Mouse (Mus musculus) left cerebral cortex, postnatal 4 days (tissue): ENCODE measurements around the gene Olfr1134. TPM values are rescaled to one million over a fixed set of nuclear protein-coding genes. Genes with fewer than 3 reads are reported as not detected.
"Not testable (repeated sequence)": the region's sequence is repeated elsewhere in the genome, so short reads cannot be mapped to it uniquely, and the experiment has no call there.

ENCODE experiments used
- DNase-seq: peaks from one replicate; pipeline ENCODE4 v3.0.0-alpha.2; 2022
- intact Hi-C: fragments of 180-260 bp; cut with DNase I; formaldehyde crosslinking; loops from one replicate; pipeline ENCODE4 v1.15.1; 2025
- total RNA-seq, 2 experiments: library from RNA; stranded (reverse); gene quantifications; 2 replicates each; pipeline ENCODE4 v1.2.3; 2021

Gene Olfr1134
- total RNA-seq = not detected

DNA sequence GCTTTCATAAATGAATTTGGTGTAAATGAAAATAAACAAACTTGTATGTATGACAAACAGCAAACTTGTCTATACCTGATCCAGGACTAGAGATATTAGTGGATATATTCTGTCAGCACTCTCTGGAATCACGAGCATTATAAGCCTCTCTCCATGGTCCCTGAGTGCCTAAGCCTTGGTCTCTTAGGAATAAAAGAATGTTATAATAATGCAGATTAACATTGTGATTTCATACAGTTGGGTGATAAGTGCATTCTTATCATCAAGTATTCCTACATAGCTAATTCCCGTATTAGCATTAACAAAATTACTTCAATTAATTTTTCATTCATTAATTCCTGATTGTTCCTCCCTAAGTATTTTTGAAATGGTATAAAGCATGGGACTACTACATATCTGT, at the start of gene Olfr1134:
Olfr1134 (minus strand) TSS at position 101 of the 400 bp plus-strand sequence.
- intact Hi-C loops = no loop called here
- no peak for DNase-seq

DNA sequence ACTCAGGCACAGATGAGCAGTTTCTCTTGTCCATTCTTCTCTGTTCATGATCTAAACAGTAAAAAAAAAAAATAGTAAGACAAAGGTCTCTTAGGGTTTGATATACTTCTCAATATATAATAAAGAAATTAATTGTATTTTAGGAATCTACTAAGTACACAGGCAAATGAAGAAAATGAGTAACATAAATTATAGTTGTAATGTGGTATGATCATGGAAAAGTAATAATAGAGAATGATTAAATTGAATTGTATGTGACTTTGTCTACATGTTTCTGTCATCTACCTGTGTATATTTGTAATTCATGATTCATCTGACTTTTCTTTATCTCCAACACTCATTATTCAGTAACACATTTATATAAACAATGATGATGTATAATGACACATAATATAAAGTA, 35.6 kb upstream of the Olfr1134 start, which contains the start of gene Olfr1136:
Olfr1136 (minus strand) TSS at position 101 of the 400 bp plus-strand sequence.
- no peak for DNase-seq
- intact Hi-C loops = no loop called here

DNA sequence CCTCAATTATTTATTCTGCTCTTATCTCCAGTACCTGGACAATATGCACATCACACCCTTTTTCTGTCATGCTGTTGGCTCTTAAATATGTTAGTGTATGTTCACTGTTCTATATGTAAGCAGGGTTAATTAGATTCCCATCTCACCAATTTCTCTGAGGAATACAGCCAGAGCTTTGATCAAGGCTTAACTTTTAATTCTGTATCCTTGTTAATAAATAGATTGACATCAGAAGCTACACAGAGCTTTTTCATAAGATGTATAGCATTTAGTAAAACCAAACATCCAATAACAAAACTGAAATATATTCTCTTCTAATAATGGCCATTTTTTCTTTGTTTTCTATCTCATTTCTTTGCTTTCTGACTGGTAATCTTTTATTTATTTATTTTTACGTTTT, 15.3 kb upstream of the Olfr1134 start, which contains the start of gene Olfr1135:
Olfr1135 (minus strand) TSS at position 101 of the 400 bp plus-strand sequence.
- DNase-seq = no peak
- intact Hi-C loops = no loop called here

DNA sequence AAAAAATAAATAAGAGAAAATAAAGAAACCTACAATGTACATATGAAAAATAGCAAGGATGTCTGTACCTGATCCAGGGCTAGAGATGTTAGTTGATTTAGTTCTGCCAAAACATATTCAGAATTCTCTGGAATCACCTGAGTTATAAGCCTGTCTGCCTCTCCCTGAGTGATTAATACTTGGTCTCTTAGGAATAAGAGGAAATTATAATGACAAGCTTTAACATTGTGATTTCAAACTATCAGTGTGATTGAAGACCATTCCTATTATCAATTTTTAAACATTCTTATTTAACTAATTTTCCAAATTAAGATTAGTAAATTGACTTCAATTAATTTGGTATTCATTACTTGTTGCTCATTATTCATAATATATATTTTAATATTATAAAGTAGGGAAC, 11.0 kb downstream of the Olfr1134 start, which contains the start of gene Olfr1133:
Olfr1133 (minus strand) TSS at position 101 of the 400 bp plus-strand sequence.
- intact Hi-C loops = no loop called here
- no peak for DNase-seq

DNA sequence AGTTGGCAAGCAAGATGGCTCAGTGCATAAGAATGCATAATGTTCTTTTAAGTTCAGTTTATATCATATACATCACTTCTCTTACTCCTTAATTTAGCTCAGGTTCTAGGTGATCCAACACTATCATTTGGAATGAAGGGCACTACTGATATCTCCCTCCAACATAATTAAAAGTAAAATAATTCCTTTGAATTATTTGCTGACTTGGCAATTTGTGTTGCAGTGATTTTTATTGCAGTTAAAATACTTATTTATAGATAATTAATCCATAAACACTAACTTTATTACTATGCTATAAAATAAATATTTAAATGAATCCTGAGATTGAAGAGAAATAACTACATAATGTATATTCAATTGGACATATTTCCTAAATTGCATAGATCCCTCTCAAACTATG, 15.8 kb downstream of the Olfr1134 start:
- intact Hi-C loops = no loop called here

DNA sequence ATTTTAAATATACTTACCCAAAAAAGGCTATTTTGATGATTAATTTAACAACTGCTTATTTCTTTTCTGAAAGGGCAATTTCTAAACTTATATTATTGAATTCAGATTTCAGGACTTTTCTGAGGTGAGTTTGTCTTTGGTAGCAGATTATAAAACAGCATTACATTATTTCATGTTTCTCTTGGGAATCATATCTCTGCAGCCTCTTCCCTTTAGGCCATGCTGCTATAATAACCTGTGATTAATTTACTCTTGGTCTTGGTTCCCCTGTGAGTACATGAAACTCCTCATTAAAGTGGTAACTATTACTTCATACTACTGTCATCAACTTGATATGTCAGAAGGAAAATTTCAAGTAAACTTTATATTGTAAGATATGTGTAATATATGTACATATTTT, 20.8 kb downstream of the Olfr1134 start, which contains the start of gene Olfr1132:
Olfr1132 (minus strand) TSS at position 101 of the 400 bp plus-strand sequence.
- intact Hi-C loops = no loop called here
- no peak for DNase-seq

More for the DNA sequence above, 15.8 kb downstream of the Olfr1134 start:
- DNase-seq = no peak

DNA sequence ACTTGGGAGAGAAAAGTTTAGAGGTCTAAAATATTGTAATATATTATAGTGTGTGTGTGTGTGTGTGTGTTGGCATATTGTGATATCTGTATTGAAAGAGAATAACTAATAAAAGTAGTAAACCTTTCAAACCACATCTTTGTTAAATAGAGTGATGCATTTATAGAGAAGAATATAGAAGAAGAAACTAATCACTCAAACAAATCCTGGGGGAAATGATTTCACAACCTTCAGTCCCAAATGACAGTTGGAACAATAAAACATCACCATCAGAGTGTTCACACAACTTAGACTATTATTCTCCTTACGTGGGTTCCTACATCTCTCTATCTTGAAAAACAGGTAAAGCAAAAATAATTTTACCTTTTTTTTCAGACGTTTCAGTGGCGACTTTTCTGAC, 31.5 kb downstream of the Olfr1134 start, which contains the start of gene Olfr1131:
Olfr1131 (plus strand) TSS at position 301 of the 400 bp plus-strand sequence.
- intact Hi-C loops = no loop called here
- DNase-seq = no peak

DNA sequence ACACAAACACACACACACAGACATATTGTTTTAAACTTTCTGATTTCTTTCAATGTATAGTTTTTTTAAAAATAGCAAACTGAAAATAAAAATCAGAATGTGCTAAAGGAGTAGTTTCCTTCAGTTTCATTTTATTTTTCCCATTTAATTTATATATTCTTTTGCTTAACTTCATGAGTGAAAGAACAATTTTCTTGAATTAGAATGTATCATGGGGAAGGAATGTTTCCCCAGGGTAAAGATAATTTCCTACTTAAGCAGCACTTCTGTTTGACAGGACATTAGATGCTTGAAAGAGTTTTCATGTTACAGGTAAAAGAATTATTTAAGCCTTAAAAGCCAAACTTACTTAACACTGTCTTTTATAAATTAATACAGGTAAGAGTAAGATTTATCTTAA, 52.3 kb downstream of the Olfr1134 start, which contains the start of gene Olfr1130:
Olfr1130 (plus strand) TSS at position 301 of the 400 bp plus-strand sequence.
- DNase-seq = not testable (repeated sequence)

More for the DNA sequence above, 52.3 kb downstream of the Olfr1134 start, which contains the start of gene Olfr1130:
- intact Hi-C loops = not testable (repeated sequence)

Other genes starting within 250 kb of the Olfr1134 start
- gene Olfr1123, start 241.8 kb downstream of the Olfr1134 start, total RNA-seq = not detected
- gene Olfr1124, start 228.2 kb downstream of the Olfr1134 start, total RNA-seq = not detected
- not detected for gene Olfr1126, start 204.5 kb downstream of the Olfr1134 start, total RNA-seq
- gene Pramel7, start 161.4 kb downstream of the Olfr1134 start, total RNA-seq = not detected
- gene Pramel6, start 151.9 kb downstream of the Olfr1134 start, total RNA-seq = not detected
- not detected for gene Olfr153, start 126.7 kb downstream of the Olfr1134 start, total RNA-seq
- gene Olfr1128, start 112.9 kb downstream of the Olfr1134 start, total RNA-seq = not detected
- gene Olfr1129, start 84.6 kb downstream of the Olfr1134 start, total RNA-seq = not detected
- gene Olfr1130, start 52.2 kb downstream of the Olfr1134 start, total RNA-seq = not detected
- gene Olfr1131, start 31.4 kb downstream of the Olfr1134 start, total RNA-seq = not detected
- not detected for gene Olfr1132, start 20.9 kb downstream of the Olfr1134 start, total RNA-seq
- not detected for gene Olfr1133, start 11.1 kb downstream of the Olfr1134 start, total RNA-seq
- not detected for gene Olfr1135, start 15.2 kb upstream of the Olfr1134 start, total RNA-seq
- not detected for gene Olfr1136, start 35.5 kb upstream of the Olfr1134 start, total RNA-seq
- gene Olfr1137, start 54.7 kb upstream of the Olfr1134 start, total RNA-seq = not detected
- gene Olfr1138, start 81.5 kb upstream of the Olfr1134 start, total RNA-seq = not detected
- gene Olfr1140, start 85.3 kb upstream of the Olfr1134 start, total RNA-seq = not detected
- not detected for gene Olfr1141, start 95.5 kb upstream of the Olfr1134 start, total RNA-seq
- gene Olfr152, start 121.0 kb upstream of the Olfr1134 start, total RNA-seq = not detected
- gene Olfr1143, start 142.1 kb upstream of the Olfr1134 start, total RNA-seq = not detected
- gene Olfr1145, start 151.4 kb upstream of the Olfr1134 start, total RNA-seq = not detected
- gene Olfr1148, start 172.1 kb upstream of the Olfr1134 start, total RNA-seq = not detected
- not detected for gene Olfr1150-ps1, start 185.5 kb upstream of the Olfr1134 start, total RNA-seq
- not detected for gene Olfr1151, start 197.4 kb upstream of the Olfr1134 start, total RNA-seq
- not detected for gene Olfr1152, start 208.0 kb upstream of the Olfr1134 start, total RNA-seq
- gene Olfr1153, start 236.5 kb upstream of the Olfr1134 start, total RNA-seq = not detected
- not detected for gene Olfr1154, start 246.7 kb upstream of the Olfr1134 start, total RNA-seq